Mouse (Mus musculus): ENCODE results near the gene Elp4.

Gene Elp4

DNA sequence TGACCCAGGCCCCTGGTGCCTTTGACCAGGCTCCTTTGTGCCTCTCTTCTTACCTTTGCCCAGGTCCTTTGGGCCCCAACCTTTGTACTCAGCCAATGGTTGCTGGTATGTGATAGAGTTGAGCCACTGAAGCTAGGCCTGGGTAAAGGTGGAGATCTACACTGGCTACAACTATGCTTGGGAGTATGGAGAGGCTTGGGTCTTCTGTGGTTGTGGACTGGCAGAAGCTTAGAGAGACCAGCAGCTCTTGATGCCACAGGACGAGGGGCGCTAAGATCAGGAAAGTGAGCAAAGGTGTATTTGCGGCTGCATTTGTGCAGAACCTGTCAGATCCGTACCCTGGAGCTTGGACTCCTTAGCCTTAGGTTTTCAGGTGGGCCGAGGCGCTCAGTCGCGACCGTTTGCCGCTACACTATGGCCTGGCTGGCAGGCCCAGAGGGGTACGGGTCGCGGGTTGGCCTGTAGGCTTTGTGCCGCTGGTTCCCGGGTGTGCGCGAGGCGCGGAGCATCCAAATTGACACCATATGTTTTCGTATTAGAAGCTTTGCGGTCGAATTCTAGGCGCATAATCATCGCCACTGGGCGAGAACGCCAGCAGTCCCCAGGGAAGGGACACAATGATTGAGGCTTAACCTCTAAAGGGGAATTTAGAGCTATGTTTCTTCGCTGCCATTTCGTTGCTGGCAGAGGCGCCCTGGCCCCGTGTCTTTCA lies 223.2 kb downstream of the Elp4 start:
- DNase-seq, result peak; percentile 68

GRCm38 (mm10) chr2:105680146-105680998 lies 224.0 kb downstream of the Elp4 start:
- DNase-seq, result peak; percentile 72

GRCm38 (mm10) chr2:105679331-105679730 lies 225.0 kb downstream of the Elp4 start:
- no peak for DNase-seq

DNA sequence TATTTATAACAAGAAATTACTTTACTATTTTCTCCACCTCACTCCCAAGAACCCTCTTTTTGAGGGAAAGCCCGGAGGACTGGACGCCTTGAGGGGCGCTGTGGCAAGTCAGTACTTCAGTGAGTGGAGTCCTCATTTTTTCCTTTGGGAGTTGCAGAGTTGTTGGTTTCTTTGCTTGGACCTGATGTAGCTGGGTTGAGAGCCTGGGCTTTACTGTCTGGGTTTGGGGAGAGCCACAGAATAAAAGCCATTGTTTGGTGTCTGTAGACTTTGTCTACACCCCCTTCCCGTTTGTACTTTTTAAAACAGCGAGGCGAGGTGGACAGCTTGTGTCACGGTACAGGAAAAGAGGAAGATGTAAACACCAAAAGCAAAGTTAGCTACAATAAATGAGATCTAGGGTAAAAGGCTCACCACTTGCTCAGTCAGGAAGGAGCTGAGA lies 225.5 kb downstream of the Elp4 start:
- DNase-seq, result peak; percentile 33

DNA sequence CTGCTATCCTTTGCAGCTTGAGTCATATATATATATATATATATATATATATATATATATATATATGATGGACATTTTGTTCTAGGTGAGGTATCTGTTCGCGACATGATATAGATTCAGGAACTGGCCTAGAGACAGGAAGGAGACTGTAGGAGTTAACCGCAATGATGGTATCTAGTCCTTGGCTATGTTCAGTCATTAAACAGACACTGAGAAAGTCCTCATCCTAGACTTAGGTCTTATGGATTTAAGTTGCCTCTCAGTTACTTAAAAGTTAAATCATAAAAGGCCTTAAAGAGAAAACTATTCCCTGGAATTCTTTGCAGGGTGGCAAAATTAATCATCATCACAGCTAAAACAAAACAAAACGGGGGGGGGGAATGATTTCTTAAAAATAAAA lies 226.1 kb downstream of the Elp4 start:
- DNase-seq, result peak; percentile 20

DNA sequence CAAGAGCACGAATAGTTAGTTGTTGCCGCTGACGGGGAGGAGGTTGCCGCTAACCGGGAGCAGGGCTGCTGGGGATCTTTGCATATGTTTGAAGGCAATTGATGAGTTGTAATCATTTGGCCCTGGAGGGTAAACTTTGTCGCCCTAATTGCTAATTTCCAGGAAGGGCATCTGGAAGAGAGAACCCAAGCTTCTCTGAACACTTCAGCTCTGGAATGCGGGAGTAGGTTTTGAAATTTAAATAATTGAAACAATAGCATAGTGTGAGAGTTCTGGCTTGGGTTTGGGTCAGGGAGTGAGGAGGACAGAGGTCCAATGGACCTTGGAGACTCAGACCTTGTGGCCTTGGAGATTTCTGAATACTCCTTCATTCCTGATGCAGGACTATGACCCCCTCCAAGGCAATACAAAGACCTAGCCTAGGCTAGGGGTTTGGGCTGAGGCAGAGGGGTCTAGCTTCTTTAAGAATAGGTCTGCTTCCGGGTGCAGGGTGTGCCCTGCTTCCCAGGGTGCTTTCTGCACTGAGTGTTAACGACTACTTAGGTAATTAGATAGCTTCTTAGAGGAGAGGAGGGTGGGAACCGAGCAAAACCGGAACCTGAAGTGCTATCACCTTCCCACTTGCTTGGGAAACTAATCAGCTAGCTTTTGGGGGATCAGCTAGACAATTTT lies 226.8 kb downstream of the Elp4 start:
- peak; percentile 30 for DNase-seq

DNA sequence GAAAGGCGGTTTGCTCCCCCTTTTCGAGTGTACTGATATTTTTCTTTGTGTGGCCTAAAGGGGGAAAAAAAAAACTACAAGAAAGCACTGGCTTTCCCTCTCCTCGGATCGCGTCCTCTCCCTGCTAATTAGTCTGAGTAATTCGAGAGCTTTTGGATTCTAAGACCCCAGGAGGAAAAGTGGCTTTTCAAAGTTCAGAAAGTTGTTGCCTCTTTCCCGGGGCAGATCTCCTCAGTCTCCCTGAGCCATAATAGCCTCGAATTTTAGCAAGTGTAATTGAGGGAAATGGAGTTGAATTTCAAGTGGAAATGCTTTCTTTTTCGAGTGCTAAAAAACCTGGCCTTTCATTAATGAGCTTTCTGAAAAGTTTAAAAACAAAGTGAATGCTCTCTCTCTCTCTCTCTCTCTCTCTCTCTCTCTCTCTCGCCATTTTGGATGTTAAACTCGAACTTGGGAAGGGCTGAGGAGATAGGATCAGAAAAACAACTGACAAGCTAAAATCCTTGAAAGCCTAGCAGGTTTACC lies 227.4 kb downstream of the Elp4 start:
- DNase-seq, result peak; percentile 29

- peak; percentile 75 for DNase-seq
These were observed 228.1 kb downstream of the Elp4 start for GRCm38 (mm10) chr2:105676080-105676908.

- DNase-seq, result no peak
These were observed 228.7 kb downstream of the Elp4 start for GRCm38 (mm10) chr2:105675730-105676079.

GRCm38 (mm10) chr2:105674875-105675729 lies 229.3 kb downstream of the Elp4 start:
- DNase-seq, result peak; percentile 91

GRCm38 (mm10) chr2:105674061-105674874 lies 230.1 kb downstream of the Elp4 start:
- DNase-seq, result peak; percentile 54

DNA sequence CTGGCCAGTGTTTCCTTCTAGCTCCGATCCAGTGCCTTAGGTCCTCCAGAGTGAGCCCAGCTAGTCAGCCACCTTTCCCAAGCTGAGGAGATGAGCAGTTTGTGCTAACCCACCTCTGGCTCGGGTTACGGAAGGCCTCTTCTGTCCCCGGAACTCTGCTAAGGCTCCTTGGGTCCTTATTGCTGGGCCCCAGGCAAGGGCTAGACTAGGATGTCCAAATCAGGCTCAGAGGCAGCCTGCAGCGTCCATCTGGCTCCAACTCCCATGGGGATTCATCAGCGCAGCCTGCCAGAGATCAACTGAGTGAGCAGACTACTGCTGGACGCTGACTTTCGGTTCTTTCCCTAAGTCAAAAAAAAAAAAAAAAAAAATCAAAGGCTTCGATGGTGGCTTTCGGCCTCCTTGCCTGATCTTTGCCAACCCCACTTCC lies 230.7 kb downstream of the Elp4 start:
- peak; percentile 60 for DNase-seq

DNA sequence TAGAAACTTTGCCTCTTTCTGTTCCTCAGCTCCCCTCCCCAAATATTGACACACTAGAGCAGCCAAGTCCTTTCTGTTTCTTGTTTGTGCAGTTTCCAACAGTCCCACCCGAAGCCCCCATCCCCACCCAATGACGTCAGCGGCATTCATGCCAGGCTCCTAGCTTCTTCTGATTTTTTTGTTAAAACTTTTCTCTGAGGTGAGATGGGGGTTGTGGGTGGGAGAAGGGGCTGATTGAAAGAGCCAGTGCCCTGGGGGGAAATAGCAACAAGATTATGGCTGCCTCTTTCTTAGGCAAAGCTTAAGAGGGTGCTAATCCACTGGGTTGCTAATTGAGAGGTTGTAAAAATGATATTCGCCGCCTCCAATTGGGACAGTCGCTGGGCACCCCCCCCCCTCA lies 231.3 kb downstream of the Elp4 start:
- DNase-seq, result peak; percentile 39

DNA sequence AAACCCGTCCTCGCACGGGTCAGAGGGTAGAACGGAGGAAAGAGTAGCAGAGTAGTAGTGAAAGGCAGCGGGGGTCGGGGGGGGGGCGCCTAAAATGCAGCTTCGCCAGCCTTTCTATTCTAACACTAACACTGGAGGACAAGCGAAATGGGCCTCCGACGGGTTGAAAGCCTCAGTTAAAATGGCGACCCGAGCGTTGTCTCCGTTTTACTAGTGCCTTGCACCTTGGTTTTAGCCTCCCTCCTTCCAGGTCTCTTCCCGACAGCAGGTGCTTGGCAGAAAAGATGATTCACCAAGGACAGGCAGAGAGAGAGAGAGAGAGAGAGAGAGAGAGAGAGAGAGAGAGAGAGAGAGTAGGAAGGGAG lies 231.8 kb downstream of the Elp4 start:
- peak; percentile 41 for DNase-seq

DNA sequence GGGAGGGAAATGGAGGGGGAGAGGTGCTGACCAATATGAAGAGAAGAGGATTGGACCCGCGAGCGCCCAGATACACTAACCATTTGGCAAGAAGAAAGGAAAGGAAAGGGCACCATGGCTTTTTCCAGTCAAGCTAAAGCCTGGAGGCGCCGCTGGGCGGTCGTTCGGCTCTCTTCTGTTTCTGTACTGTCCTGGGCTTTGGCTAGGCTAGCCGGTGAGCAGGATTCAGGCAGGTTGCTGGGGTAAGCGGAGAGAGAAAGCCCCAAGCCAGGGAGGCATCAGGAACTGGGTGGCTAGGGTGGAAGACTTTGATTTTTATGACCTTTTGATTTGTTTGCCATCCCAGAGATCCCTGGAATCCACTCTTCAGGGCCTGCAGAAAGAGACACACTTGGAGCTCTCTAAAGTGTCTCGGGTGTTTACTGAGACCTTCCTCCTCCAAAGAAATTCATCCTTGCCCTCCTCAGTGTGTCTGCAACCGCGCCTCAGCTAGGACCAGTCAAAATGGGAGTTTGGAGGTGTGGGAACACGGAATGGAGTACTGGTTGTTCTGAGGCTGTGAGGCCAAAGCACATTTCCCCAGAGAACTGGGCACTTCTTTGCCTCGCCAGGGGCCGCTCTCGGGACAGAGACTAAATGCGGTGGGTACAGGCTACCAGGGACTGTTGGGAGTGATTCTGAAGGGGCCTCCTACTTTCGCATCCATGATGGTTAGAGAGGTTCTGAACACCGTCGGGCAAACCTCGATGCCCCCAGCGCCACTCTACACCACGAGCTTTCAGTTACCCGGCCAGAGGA lies 232.4 kb downstream of the Elp4 start:
- DNase-seq, result peak; percentile 66

GRCm38 (mm10) chr2:105671116-105671797 lies 233.1 kb downstream of the Elp4 start:
- peak; percentile 31 for DNase-seq

GRCm38 (mm10) chr2:105670731-105671095 lies 233.7 kb downstream of the Elp4 start:
- DNase-seq, result peak; percentile 29

- DNase-seq, result peak; percentile 41
These were observed 234.3 kb downstream of the Elp4 start for GRCm38 (mm10) chr2:105669881-105670730.
